Mouse (Mus musculus): ENCODE results near the gene Coq10b.

The Coq10b gene

DNA sequence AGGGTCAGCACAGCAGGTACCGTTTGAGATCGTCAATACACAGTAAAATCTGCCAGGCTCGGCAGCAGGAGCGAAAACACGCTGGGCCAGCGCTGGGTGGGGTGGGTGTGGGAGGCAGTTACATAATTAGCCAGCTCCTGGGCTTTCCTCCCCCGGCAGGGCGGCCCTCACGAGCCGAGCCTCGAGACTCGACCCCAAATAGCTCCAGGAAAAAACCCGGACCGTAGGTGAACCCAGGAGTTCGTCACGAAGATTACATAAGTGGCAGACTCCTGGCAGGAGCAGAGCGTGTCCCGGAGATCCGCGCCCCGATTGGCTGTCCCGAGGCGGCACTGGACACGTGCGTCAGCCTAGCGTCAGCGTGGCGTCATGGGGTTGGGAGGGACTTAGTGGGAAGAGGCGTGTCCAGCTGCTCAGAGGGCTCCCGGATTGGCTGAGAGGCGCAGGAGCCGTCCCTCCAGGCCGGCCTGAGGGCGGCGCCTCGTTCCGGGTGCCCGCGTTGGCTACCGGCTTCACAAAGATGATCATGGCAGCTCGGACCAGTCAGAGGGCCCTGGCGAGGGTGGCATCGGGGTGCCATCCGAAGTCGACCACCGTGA lies at the start of gene Coq10b:
Coq10b (plus strand) TSS at position 416 of the 599 bp plus-strand sequence.
- DNase-seq (ENCODE audit: low read depth), result peak; percentile 100

GRCm38 (mm10) chr1:55008313-55008712 lies 44.3 kb upstream of the Coq10b start:
- DNase-seq (ENCODE audit: low read depth), result peak; percentile 16

DNA sequence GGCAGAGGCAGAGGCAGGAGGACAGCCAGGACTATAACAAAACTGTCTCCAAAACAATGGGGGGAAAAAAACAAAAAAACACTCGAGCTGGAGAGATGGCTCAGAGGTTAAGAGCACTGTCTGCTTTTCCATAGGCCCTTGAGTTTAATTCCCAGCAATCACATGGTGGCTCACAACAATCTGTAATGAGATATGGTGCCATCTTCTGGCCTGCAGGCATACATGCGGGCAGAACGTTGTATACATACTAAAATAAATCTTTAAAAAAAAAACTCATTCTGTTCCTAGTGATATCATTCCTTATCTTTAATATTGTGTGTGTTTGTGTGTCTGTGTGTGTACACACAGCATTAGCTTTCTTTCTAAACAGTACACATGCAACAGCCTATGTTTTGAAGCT lies 40.1 kb upstream of the Coq10b start:
- peak; percentile 51 for DNase-seq (ENCODE audit: low read depth)

- DNase-seq (ENCODE audit: low read depth), result no peak
Observed at GRCm38 (mm10) chr1:55021907-55022306, 30.7 kb upstream of the Coq10b start.

- DNase-seq (ENCODE audit: low read depth), result peak; percentile 9
Observed at GRCm38 (mm10) chr1:55025656-55026430, 26.7 kb upstream of the Coq10b start.

GRCm38 (mm10) chr1:55026444-55027252 lies 25.9 kb upstream of the Coq10b start:
- peak; percentile 52 for DNase-seq (ENCODE audit: low read depth)

DNA sequence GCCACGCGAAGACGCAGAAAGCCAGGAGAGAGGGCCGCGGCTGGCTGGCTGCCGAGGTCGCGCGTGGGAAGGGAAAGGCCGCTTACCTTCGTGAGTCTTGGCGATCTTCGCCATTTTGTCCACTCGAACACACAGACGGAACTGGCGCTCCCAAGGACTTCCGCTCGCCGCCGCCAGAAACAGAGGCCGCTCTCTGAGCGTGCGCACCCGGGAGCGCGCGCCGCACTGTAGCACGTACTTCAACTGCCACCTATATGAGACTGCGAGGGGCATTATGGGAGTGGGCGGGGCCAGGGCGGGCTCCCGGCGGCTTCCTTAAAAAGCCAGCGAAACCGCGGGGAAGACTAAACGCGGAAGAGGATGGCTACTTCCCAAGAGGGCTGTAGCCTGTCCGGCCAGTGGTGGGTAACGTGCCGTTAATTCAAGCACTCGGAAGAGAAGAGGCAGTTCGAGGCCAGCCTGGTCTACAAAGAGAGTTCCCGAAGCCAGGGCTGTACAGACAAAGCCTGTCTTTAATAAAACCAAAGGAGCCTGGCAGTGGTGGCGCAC lies 25.2 kb upstream of the Coq10b start, which contains the start of gene Sf3b1:
Sf3b1 (minus strand) TSS at position 229 of the 549 bp plus-strand sequence.
- DNase-seq (ENCODE audit: low read depth), result peak; percentile 99

- no peak for DNase-seq (ENCODE audit: low read depth)
Observed at GRCm38 (mm10) chr1:55027966-55028365, 24.6 kb upstream of the Coq10b start.

- no peak for DNase-seq (ENCODE audit: low read depth)
Observed at GRCm38 (mm10) chr1:55028512-55029249, 23.9 kb upstream of the Coq10b start.

GRCm38 (mm10) chr1:55029446-55029845 lies 23.1 kb upstream of the Coq10b start:
- DNase-seq (ENCODE audit: low read depth), result no peak

- no peak for DNase-seq (ENCODE audit: low read depth)
Observed at GRCm38 (mm10) chr1:55031026-55031779, 21.4 kb upstream of the Coq10b start.

DNA sequence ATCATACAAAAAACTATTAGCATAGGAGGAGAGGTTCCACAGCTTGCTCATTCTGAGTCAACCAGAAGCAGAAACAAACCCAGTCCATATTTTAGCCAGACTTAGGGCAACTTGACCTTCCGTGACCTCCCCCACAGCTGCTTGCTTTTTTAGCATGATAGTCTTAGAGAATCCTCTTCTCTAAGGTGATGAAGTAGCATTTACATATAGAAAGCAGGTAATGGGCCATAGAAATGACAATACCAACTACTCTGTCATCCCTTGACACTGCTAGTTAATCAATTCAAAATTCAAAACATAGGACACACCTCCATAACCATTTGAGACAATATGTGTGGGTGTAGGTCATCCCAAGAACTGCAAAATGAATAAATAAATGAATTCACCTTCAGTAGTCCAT lies 12.6 kb upstream of the Coq10b start:
- no peak for DNase-seq (ENCODE audit: low read depth)

DNA sequence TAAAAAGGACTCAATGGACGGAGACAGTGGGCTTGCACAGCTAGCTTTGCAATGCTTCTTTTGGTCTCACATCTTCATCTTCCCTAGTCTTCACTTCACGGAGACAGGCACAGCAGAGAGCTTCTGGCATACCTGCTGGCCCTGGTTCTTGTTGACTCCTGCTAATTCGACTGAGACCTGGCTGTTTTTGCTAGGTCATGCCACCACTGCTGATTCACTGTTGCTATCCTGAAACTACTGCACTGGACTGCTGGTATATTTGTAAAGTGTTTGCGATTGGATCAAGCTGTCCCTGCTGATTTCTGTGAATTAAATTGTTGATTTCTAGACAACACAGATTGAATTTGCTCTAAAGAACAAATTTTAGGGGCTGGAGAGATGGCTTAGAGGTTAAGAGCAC lies 10.9 kb upstream of the Coq10b start:
- DNase-seq (ENCODE audit: low read depth), result no peak

- DNase-seq (ENCODE audit: low read depth), result peak; percentile 18
Observed at GRCm38 (mm10) chr1:55042246-55042645, 10.3 kb upstream of the Coq10b start.

DNA sequence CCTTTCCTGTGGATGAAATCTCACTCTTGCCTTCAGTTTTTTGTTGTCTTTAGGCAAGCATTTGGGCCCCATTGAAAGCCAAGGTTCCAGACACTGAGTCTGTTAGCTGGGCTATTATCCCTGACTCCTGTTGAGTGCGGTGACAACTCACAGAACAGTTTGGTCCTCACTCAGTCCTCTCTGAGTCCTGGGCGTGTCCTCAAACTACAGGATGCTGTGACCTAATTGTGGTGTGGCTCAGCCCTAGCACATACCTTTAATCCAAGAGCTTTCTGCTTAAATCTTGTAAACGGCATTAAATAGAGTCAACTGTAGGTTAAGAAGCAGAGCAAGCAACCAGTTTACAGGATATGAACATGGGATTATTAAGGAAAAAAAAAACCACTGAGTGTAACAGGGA lies 9.4 kb upstream of the Coq10b start:
- no peak for DNase-seq (ENCODE audit: low read depth)

- DNase-seq (ENCODE audit: low read depth), result peak; percentile 75
Observed at GRCm38 (mm10) chr1:55048841-55049587, 3.6 kb upstream of the Coq10b start.

GRCm38 (mm10) chr1:55051671-55052070 lies 899 bp upstream of the Coq10b start:
- DNase-seq (ENCODE audit: low read depth), result no peak

GRCm38 (mm10) chr1:55053005-55053404 lies 435 bp downstream of the Coq10b start:
- peak; percentile 90 for DNase-seq (ENCODE audit: low read depth)

DNA sequence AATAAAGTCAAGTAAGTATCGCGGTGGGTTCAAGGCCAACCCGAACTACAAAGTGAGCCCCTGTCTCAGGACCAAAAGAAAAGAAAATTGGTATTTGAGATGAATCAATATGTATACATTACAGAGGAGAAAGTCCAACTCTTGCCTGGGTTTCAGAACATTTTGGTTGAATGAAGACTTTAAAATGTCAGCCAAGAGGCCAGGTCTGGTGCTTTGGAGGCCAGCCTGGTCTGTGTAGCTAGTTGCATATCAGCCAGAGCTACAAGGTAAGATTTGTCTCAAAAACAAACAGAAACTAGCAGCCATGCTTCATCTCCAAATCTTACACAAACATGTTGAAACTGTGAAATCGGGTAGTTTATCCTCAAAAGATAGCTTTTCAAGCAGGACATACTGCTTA lies 1.0 kb downstream of the Coq10b start:
- DNase-seq (ENCODE audit: low read depth), result no peak
